Mouse (Mus musculus): ENCODE measurements around the gene Crabp2.
"Not testable (repeated sequence)": the region's sequence is repeated elsewhere in the genome, so short reads cannot be mapped to it uniquely, and the experiment has no call there.

Gene Crabp2

GRCm38 (mm10) chr3:87948378-87949265 is at the start of gene Crabp2:
Gene Crabp2, plus strand, starts transcription at chr3:87948666.
- no peak for DNase-seq

- no peak for DNase-seq
Measured at GRCm38 (mm10) chr3:87899266-87899665, 49.2 kb upstream of the Crabp2 start.

GRCm38 (mm10) chr3:87899776-87900175 is 48.7 kb upstream of the Crabp2 start:
- no peak for DNase-seq

GRCm38 (mm10) chr3:87901036-87901624 is 47.3 kb upstream of the Crabp2 start:
- no peak for DNase-seq

- DNase-seq = not testable (repeated sequence)
Measured at GRCm38 (mm10) chr3:87901959-87902358, 46.5 kb upstream of the Crabp2 start.

GRCm38 (mm10) chr3:87903821-87904220 is 44.6 kb upstream of the Crabp2 start:
- no peak for DNase-seq

GRCm38 (mm10) chr3:87905880-87906485 is 42.5 kb upstream of the Crabp2 start, which contains the start of gene Hdgf:
Gene Hdgf, plus strand, starts transcription at chr3:87906321.
- peak; percentile 95 for DNase-seq

- DNase-seq = peak; percentile 53
Measured at GRCm38 (mm10) chr3:87906601-87906980, 41.9 kb upstream of the Crabp2 start.

- DNase-seq = peak; percentile 36
Measured at GRCm38 (mm10) chr3:87906981-87907857, 41.2 kb upstream of the Crabp2 start.

- no peak for DNase-seq
Measured at GRCm38 (mm10) chr3:87907906-87908305, 40.6 kb upstream of the Crabp2 start.

GRCm38 (mm10) chr3:87909381-87909780 is 39.1 kb upstream of the Crabp2 start:
- DNase-seq = no peak

- no peak for DNase-seq
Measured at GRCm38 (mm10) chr3:87909874-87910273, 38.6 kb upstream of the Crabp2 start.

GRCm38 (mm10) chr3:87910573-87911141 is 37.8 kb upstream of the Crabp2 start:
- DNase-seq = peak; percentile 40

GRCm38 (mm10) chr3:87913491-87913890 is 35.0 kb upstream of the Crabp2 start:
- DNase-seq = no peak

- no peak for DNase-seq
Measured at GRCm38 (mm10) chr3:87913891-87914290, 34.6 kb upstream of the Crabp2 start.

- no peak for DNase-seq
Measured at GRCm38 (mm10) chr3:87916990-87917389, 31.5 kb upstream of the Crabp2 start.

GRCm38 (mm10) chr3:87918551-87918950 is 29.9 kb upstream of the Crabp2 start:
- DNase-seq = no peak

GRCm38 (mm10) chr3:87919336-87920108 is 28.9 kb upstream of the Crabp2 start, which contains the start of gene Mrpl24:
Gene Mrpl24, plus strand, starts transcription at chr3:87919506.
- DNase-seq = peak; percentile 92

GRCm38 (mm10) chr3:87920270-87920943 is 28.1 kb upstream of the Crabp2 start:
- no peak for DNase-seq

- no peak for DNase-seq
Measured at GRCm38 (mm10) chr3:87924996-87925395, 23.5 kb upstream of the Crabp2 start.

GRCm38 (mm10) chr3:87927452-87927851 is 21.0 kb upstream of the Crabp2 start:
- no peak for DNase-seq

Measured in right cerebral cortex, adult 18-20 months (tissue).